Mouse (Mus musculus) bone marrow, adult 2 months (tissue): ENCODE data around the gene Notch1.

Source experiments
- CTCF ChIP-seq: fragments of 200-500 bp; IDR thresholded peaks from 2 replicates; pipeline ENCODE4 v1.5.1; 2011; ENCODE audit warnings: low read length, control low read depth; ENCODE audit not compliant: control insufficient read depth, insufficient read depth
- POLR2A ChIP-seq: fragments of 200-500 bp; IDR thresholded peaks from 2 replicates; pipeline ENCODE4 v1.6.1; 2011; ENCODE audit warnings: low read depth, mild to moderate bottlenecking, control low read depth, low read length, borderline replicate concordance; ENCODE audit not compliant: control insufficient read depth

DNA sequence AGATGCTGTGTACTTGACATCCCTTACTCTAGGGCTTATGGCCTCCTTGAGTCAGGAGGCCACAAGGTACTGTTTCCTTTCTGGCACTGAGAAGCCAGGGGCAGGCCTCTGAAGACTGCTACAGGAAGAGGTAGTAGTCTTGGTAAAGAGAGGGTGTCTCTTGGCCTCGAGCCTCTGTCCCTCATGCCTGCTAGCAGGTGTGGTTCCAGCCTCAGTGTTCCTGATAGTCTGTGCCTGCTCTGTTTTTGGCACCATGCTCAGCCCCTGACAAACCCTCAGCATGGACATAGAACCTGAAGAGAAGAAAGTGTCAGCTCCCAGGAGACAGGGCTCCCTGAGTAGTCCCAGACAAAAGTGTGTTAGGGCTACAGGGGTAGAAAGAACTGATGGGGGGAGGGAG is 69.0 kb downstream of the Notch1 start:
- TF ChIP-seq POLR2A = no peak
- TF ChIP-seq CTCF = no peak
